Mouse (Mus musculus) heart, adult 9 months (tissue): ENCODE results near the gene Tma7.
A peak's percentile ranks its signal among the peaks of the same experiment; 100 is the strongest.

Source experiments
- DNase-seq, 2 experiments: peaks; one replicate each; pipeline ENCODE4 v3.0.0; 2022; ENCODE audit warnings: low spot score in 2 of 2

Gene Tma7

GRCm38 (mm10) chr9:109041351-109041750, 41.0 kb downstream of the Tma7 start:
- no peak for DNase-seq

- no peak for DNase-seq
Measured at GRCm38 (mm10) chr9:109040906-109041305, 41.5 kb downstream of the Tma7 start.

GRCm38 (mm10) chr9:109040216-109040615, 42.2 kb downstream of the Tma7 start:
- DNase-seq, result no peak

GRCm38 (mm10) chr9:109039681-109040080, 42.7 kb downstream of the Tma7 start:
- DNase-seq, result no peak

- peak; percentile 82 to 85 for DNase-seq
Measured at GRCm38 (mm10) chr9:109038901-109039364, 43.5 kb downstream of the Tma7 start.

GRCm38 (mm10) chr9:109038086-109038895, 44.1 kb downstream of the Tma7 start, which contains the start of gene Shisa5:
TSS of gene Shisa5 (plus strand) at chr9:109038565.
- DNase-seq, result peak; percentile 87 to 89

- DNase-seq, result no peak
Measured at GRCm38 (mm10) chr9:109032435-109032834, 50.0 kb downstream of the Tma7 start.

DNA sequence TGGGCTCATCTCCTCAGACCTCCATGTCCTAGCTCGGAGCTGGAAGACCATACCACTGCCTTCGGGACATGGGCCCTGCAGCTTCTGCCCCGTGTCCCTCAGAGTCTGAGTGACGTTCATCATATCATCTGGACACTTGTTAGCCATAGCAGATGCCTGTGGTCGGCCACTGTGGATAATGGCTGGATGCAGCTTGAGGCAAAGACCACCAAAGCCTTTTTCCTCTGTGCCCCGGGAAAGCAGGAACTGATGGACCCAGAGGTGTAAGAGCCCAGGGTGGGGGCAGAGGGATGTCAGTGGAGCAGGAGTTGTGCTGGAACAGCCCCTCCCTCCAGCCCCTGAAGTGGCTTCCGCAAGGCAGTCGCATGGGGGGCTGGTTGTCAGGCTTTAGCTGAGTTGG, 50.7 kb downstream of the Tma7 start:
- no peak for DNase-seq

- no peak for DNase-seq
Measured at GRCm38 (mm10) chr9:109031001-109031400, 51.4 kb downstream of the Tma7 start.

DNA sequence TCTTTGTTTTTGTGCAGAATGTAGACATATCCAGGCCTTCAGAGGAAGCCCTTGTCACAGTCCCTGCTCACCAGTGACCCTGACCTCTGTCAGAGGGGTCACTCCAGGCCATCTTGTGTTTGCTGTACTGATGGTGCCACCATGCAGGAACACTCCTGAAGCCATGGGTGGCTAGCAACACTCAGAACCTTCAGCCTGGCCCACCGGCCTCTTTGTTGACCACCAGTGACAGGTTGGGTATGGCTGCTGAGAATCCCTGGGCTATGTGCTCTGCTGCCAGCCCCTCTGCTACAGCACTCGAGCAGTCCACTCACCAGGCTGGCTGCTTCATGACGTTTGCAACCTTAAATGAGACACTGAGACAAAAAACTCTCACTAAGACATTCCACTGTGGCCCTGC, 52.1 kb downstream of the Tma7 start:
- DNase-seq, result no peak

DNA sequence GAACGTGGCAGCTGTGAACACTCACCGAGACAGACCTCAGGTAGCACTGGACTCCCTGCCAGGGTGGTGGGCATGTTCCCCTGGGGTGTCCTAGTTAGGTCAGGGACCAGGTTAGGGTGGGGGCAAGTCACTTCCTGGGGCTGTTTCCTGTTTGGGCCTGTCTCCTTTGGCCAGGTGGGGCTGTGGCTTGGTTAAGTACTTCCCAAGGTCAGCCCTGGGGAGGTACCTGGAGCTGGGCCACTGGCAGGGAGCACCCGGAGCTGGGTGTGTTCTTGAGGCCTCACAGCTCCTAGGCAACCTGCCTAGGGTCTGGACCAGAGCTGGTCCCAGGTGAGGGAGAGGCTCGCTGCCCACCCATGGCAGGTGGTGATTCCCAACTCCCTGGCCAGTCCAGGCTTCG, 53.5 kb downstream of the Tma7 start:
- DNase-seq, result no peak

DNA sequence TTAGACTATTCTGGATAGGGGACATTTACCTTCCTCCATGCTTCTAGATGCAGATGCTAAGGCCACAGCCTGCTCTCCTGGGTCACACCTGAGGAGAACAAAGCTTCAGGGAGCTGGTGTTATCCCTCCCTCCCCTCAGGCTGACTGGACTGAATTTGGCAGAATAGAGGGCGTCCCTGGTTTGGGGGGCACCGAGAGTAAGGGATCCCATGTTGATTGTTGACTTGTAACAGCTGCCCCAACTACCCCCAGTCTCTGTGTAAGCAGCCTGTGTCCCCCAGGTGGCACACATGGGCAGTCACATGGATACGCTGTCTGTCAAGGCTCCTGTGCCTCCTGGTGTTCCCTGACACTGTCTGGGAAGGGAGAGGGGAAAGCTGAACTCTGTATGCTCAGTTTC, 54.0 kb downstream of the Tma7 start:
- no peak for DNase-seq

GRCm38 (mm10) chr9:109027521-109027920, 54.9 kb downstream of the Tma7 start:
- DNase-seq, result peak; percentile 38 to 54
